Mouse (Mus musculus) neural tube, embryonic 15.5 days (tissue): ENCODE results near the gene Mocs1. TPM values are rescaled to one million over a fixed set of nuclear protein-coding genes. Genes with fewer than 3 reads are reported as not detected.
A peak's percentile ranks its signal among the peaks of the same experiment; 100 is the strongest.

Source experiments
- ATAC-seq: fragments of 200-750 bp; cut with Nextera tagmentation; 2 replicates; pipeline ENCODE4 v1.8.0; 2017; ENCODE audit warnings: mild to moderate bottlenecking, moderate TSS enrichment, moderate library complexity; ENCODE audit not compliant: low FRiP score
- H3K27ac ChIP-seq: fragments of 300-500 bp; sonication (generic); replicated peaks from 2 replicates; pipeline ENCODE4 v1.5.1; 2015; ENCODE audit warnings: mild to moderate bottlenecking, inconsistent platforms
- H3K27me3 ChIP-seq: fragments of 300-500 bp; sonication (generic); replicated peaks from 2 replicates; pipeline ENCODE4 v1.6.1; 2015; ENCODE audit warnings: inconsistent platforms
- H3K36me3 ChIP-seq: fragments of 300-500 bp; sonication (generic); 2 replicates; pipeline ENCODE4 v1.6.1; 2015; ENCODE audit warnings: inconsistent platforms
- H3K4me1 ChIP-seq: fragments of 300-500 bp; sonication (generic); 2 replicates; pipeline ENCODE4 v1.6.1; 2015; ENCODE audit warnings: inconsistent platforms
- H3K4me2 ChIP-seq: fragments of 300-500 bp; sonication (generic); 2 replicates; pipeline ENCODE4 v1.6.1; 2015; ENCODE audit warnings: inconsistent platforms, mild to moderate bottlenecking, moderate library complexity
- H3K4me3 ChIP-seq: fragments of 300-500 bp; sonication (generic); replicated peaks from 2 replicates; pipeline ENCODE4 v1.5.1; 2015; ENCODE audit warnings: mild to moderate bottlenecking, inconsistent platforms
- H3K9ac ChIP-seq: fragments of 300-500 bp; sonication (generic); replicated peaks from 2 replicates; pipeline ENCODE4 v1.6.1; 2015; ENCODE audit warnings: mild to moderate bottlenecking, inconsistent platforms
- H3K9me3 ChIP-seq: fragments of 300-500 bp; sonication (generic); replicated peaks from 2 replicates; pipeline ENCODE4 v1.6.1; 2016; ENCODE audit warnings: inconsistent platforms
- WGBS: fragments of 180-500 bp; shearing (Covaris S2); methylation state at CpG from one replicate; pipeline ENCODE4 v1.1.7; 2015; ENCODE audit warnings: mixed read lengths; 5-methylcytosine and 5-hydroxymethylcytosine counted together
- polyA plus RNA-seq: library from polyadenylated mRNA; unstranded; fragments of >200 nt; fragmentation: Nextera tagmentation; extraction: Ambion mirVana; gene quantifications from 2 replicates; pipeline ENCODE4 v1.2.1, GENCODE M21; 2015

Gene Mocs1
- polyA plus RNA-seq, 1 experiment from 2014 or later = 4.7 TPM

DNA sequence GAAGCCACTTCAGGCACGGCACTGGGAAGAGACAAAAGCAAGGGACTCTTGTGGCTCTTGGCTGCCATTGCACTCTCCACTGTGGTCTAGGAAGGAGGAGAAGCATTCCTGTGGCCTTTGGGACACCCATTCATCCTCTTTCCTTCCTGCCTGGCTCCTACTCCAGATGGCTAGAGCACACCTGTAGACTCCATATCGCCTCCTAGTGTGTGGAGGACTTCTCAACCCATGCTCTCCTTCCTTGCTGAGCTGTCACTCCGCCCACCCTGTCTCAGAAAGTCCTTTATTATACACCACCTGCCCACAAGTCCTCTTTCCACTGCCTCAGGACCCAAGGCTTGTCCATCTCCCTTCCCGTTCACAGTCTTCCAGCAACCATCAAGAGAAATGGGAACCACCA lies 65.1 kb downstream of the Mocs1 start:
- no peak for ATAC-seq
- WGBS = 86% methylated on average over 4 of the region's 4 CpGs
- no peaks in the 10 kb centered on the region for H3K27me3 ChIP-seq
- H3K36me3 ChIP-seq = 0 out of 2 replicates have a peak, but pooled peaks cover 2% of the 10 kb centered on the region
- no peak overlapping the region for H3K27ac ChIP-seq
- no peaks in the 10 kb centered on the region for H3K9me3 ChIP-seq
- H3K4me3 ChIP-seq = no peak overlapping the region
- H3K4me1 ChIP-seq = no peaks in the 10 kb centered on the region
- no peak overlapping the region for H3K9ac ChIP-seq
- no peak overlapping the region for H3K4me2 ChIP-seq

DNA sequence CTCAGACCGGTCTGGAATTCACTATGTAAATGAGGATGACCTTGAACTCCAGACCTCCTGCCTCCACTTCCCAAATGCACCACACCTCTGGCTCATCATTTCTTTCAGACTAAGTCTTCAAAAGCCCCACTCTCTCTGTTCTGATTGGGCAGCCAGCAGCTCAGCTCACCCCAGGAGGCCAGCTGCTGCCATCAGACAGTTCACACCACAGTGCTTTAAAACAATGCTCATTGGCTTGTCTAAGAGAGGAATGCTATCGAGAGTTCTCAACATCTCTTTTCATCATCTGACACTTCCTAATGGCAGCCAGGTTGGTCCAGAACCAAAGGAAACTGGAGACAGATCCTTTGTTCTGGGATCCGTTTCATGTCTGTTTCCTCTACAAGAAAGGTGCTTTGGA lies 70.0 kb downstream of the Mocs1 start:
- ATAC-seq = no peak
- Histone ChIP-seq H3K9ac (no peak overlapping the region), H3K36me3 (0 out of 2 replicates have a peak, but pooled peaks cover 2% of the 10 kb centered on the region), H3K4me3 (no peak overlapping the region), H3K27me3 (no peaks in the 10 kb centered on the region), H3K4me1 (no peaks in the 10 kb centered on the region), H3K9me3 (no peaks in the 10 kb centered on the region), H3K27ac (no peak overlapping the region), H3K4me2 (no peak overlapping the region)
- 65% methylated on average over 3 of the region's 3 CpGs for WGBS

DNA sequence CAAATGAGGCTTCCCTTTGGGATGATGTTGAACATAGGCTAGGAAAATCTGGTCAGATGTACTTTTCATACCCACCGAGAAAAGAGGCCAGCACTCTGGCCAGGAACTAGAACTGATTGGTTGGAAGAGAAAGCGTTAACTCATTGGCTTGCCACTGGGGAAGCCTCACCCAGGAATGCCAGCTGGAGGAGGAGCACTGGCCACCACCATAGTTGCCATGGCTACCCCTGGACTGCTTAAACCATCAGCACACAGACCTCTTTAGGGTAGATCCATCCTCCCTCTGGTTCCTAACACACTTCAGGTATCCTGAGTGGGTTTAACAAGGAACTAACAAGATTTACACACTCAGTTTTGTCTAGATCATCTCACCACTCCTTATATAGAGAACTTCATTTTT lies 71.5 kb downstream of the Mocs1 start:
- Histone ChIP-seq H3K36me3 (no peaks in the 10 kb centered on the region), H3K9ac (no peak overlapping the region), H3K27ac (no peak overlapping the region), H3K27me3 (no peaks in the 10 kb centered on the region), H3K9me3 (no peaks in the 10 kb centered on the region), H3K4me3 (no peak overlapping the region), H3K4me2 (no peak overlapping the region), H3K4me1 (no peaks in the 10 kb centered on the region)
- peak; percentile 47; the same call in 1 of the 2 replicates for ATAC-seq
- 92% methylated on average over 2 of the region's 2 CpGs for WGBS

DNA sequence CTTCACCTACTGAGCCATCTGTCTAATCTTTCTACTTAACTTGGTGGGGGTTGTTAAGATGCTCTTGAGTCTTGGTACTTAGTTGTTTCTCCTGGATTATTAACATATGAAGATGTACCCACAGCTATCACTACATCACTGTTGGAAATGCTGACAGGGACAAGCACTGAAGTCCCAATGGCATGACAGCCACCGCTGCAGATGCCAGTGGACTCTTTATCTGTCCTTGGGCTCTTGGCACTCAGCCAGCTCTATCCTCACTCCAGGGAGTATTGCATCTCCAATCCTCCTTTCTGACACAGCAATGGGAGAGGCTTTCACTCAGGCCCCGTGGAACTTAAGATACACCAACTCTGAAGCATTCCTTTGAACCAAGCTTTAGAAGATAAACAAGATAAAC lies 72.1 kb downstream of the Mocs1 start:
- no peak for ATAC-seq
- no peaks in the 10 kb centered on the region for H3K4me1 ChIP-seq
- H3K27ac ChIP-seq = no peak overlapping the region
- 54% methylated on average over 2 of the region's 2 CpGs for WGBS
- H3K9ac ChIP-seq = no peak overlapping the region
- H3K4me2 ChIP-seq = no peak overlapping the region
- H3K36me3 ChIP-seq = no peaks in the 10 kb centered on the region
- H3K9me3 ChIP-seq = no peaks in the 10 kb centered on the region
- H3K27me3 ChIP-seq = no peaks in the 10 kb centered on the region
- no peak overlapping the region for H3K4me3 ChIP-seq

DNA sequence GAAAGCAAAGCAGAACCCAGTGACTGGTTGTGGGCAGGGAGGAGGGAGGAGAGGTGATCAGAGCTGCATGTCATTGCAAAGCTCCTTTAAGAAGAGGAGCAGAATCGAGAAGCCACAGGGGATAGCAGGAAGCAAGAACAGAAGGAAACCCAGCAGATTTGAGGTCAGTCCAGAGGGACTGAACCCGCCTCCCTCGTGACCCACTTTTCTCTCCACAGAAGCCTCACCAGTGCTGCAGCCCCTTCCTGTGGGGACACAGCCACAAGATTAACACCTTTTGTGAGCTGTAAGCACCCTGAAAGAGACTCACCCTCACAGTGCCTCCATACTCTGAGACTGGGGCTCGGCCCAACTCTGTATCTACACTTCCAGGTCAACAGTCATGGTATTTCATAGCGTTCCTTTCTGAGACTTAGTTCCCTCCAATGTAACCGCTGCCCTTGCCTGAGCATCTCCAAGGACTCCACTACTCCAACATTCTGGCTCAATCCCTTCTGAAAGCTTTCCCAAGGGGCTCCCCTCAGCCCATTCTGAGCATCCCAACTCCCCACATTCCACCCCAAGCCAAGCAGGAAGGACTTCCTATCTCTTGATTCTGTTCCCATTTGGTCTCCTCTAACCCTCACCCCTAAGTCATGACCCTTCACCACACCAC lies 75.2 kb downstream of the Mocs1 start:
- no peaks in the 10 kb centered on the region for H3K4me1 ChIP-seq
- H3K36me3 ChIP-seq = no peaks in the 10 kb centered on the region
- H3K27ac ChIP-seq = no peak overlapping the region
- H3K4me2 ChIP-seq = no peak overlapping the region
- H3K27me3 ChIP-seq = no peaks in the 10 kb centered on the region
- no peak overlapping the region for H3K4me3 ChIP-seq
- H3K9me3 ChIP-seq = no peaks in the 10 kb centered on the region
- WGBS = 93% methylated on average over 6 of the region's 6 CpGs
- no peak for ATAC-seq
- no peak overlapping the region for H3K9ac ChIP-seq

Other genes with a start within 250 kb of the Mocs1 start
- gene Daam2, start 136.0 kb downstream of the Mocs1 start, polyA plus RNA-seq = 4.0 and 4.8 TPM in 2 replicates
- gene Kif6, start 186.8 kb downstream of the Mocs1 start, polyA plus RNA-seq = 2.1 and 3.7 TPM in 2 replicates